Mouse (Mus musculus): ENCODE measurements around the gene Acp4.

- TF ChIP-seq CTCF (conservative IDR thresholded peaks at IDR 0.05; ENCODE audit: low read length), result no peak
- no peak for TF ChIP-seq NANOG (IDR thresholded peaks at IDR 0.05; ENCODE audit: borderline replicate concordance, low read length)
- TF ChIP-seq POU5F1 (IDR thresholded peaks at IDR 0.05; ENCODE audit: borderline replicate concordance, low read length), result no peak
Observed at GRCm38 (mm10) chr7:44305686-44306085, 48.5 kb upstream of the Acp4 start.
